Mouse (Mus musculus): ENCODE data around the gene Uhrf1bp1.

GRCm38 (mm10) chr17:27908888-27909621 is 52.8 kb downstream of the Uhrf1bp1 start, which contains the start of gene Anks1:
- TF ChIP-seq POLR2A (IDR thresholded peaks at IDR 0.05; ENCODE audit: insufficient read depth, low read depth, low read length) (peak; percentile 59; the same call in 1 of the 2 replicates), CTCF (IDR thresholded peaks at IDR 0.05) (peak; percentile 74), EP300 (IDR thresholded peaks at IDR 0.05; ENCODE audit: insufficient read depth, low read depth, low read length) (no peak)
